Mouse (Mus musculus) activated CD4-positive, CD25-positive, alpha-beta regulatory T cell, adult 4 months (primary cell): ENCODE measurements at regions not wholly inside any gene's neighbourhood (a gene's known extent, or its start where the extent isn't known, plus 50 kb on each side); places are given as distances from the start of the nearest gene placed in this dataset.

Source experiments
- ATAC-seq: one replicate; pipeline ENCODE4 v1.8.0; 2017

DNA sequence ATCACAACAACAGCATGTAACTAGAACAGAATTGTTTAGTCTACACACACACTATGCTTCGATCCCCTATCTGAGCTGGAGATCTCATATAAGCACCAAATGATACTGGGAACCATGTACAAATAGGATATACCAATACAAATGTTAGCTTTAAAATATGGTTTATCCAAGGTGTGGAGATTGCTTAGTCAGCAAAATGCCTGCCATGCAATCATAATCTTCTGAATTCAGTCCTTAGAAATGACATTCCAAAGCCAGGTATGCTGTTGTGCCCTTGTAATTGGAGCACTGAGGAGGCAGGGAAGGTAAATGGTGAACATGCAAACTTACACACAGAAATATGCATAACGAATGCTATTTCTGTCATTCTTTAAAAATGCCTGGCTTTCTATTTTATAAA, 54.0 kb upstream of the Thsd7b start:
- ATAC-seq = no peak

- no peak for ATAC-seq
Measured at GRCm38 (mm10) chr1:129208806-129209205, 64.3 kb upstream of the Thsd7b start.

- no peak for ATAC-seq
Measured at GRCm38 (mm10) chr1:129208406-129208805, 64.7 kb upstream of the Thsd7b start.

GRCm38 (mm10) chr1:129207674-129208073, 65.4 kb upstream of the Thsd7b start:
- no peak for ATAC-seq

- ATAC-seq = no peak
Measured at GRCm38 (mm10) chr1:129180174-129180759, 92.8 kb upstream of the Thsd7b start.

DNA sequence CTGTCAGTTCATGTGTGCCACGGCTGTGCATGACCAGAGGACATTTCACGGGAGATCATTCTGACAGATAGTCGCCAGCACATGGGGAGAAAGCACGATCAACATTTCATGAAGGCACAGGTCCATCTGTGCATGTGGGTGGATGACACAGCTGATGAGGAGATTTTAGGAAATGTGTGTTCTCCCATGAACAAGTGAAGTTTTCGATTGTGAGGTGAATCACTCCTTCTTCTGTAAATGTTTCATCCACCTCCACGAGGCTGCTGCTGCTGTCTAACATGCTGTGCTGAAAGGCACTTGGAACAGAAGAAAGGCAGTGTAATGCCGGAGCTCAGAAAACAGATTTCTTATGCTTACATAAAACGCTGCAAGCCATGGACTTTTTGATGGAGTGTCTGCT, 103.2 kb upstream of the Thsd7b start:
- ATAC-seq = no peak

DNA sequence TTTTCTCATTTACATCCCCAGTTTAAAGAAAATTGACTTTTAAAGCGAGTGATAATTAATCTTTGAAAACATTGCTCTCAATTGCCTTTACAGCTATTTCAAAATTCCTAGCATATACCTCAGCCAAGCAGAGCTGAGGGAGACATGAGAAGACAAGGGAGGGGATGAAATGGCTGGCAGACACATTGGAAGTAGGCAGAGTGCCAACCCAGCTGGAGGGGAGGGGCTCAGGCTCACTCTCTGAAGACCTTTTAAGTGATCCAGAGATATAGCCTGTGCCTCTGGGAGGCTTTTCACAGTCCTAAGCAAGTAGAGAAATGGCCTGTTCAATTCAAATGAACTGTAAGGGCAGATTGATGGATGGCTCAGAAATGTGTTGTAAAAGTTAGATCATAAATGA, 122.5 kb upstream of the Thsd7b start:
- ATAC-seq = no peak

- no peak for ATAC-seq
Measured at GRCm38 (mm10) chr1:129148733-129149388, 124.2 kb upstream of the Thsd7b start.

GRCm38 (mm10) chr1:129146395-129147094, 126.6 kb upstream of the Thsd7b start:
- ATAC-seq = no peak

DNA sequence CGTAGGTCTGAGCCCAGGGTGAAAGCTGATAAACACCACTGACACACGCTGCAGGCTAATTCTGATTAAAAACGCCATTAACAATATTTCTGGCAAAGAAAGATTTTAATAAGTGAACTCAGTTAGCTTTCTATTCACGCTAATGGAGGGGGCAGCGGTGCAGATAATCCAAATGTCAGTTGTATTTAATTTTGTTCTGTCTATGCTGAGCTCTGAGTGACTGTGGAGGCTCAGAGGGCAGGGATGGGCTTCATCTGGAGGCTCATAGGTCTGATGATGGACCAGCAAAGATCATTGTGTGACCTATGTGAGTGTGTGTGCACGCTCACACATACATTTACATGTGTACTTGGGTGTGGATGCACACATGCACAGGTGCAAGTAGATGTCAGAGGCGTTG, 134.3 kb upstream of the Thsd7b start:
- ATAC-seq = no peak

DNA sequence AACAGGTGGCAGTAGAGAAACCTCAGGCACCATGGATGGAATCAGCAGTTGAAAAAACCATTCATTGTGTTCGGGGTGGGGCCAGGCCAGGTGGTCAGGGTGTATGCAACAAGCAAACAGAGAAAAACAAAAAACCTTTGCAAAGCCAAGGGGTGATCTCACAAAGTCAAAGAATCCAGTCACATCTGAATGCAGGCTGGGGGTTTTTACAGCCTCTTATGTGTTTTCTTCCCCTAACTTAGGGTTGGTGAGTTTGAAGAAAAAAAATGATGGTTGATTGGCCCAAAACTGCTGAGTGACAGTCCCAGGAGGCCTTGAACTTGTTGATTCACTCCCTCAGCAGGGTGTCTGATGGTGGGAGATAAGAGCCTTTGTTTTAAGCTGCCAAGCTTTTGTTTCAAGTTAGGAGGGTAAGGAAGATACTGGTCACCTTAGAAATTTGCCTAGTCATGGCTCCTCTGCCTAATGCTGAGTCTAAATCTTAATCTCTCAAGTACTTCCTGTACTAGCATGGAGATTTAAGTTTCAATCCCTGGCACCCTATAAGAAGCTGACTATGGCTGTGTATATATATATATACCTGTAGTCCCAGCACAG, 166.0 kb upstream of the Thsd7b start:
- no peak for ATAC-seq

- no peak for ATAC-seq
Measured at GRCm38 (mm10) chr1:129100997-129101396, 172.1 kb upstream of the Thsd7b start.

DNA sequence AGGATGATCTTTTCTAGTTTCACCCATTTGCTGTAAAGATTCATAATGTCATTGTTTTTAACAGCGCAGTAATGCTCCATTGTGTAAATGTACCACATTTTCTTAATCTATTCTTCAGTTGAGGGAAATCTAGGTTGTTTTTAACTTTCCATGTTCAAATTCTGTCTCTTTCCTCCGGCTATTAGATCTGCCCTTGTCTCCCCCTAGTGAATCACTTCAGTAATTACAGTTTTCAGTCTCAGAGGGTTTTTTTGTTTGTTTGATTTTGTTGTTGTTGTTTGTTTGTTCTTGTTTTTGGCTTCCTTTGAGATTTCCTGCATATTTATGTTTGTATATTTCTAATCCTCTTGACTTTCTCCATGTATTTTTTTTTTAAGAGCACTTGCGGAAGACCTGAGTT, 194.8 kb upstream of the Thsd7b start:
- no peak for ATAC-seq

DNA sequence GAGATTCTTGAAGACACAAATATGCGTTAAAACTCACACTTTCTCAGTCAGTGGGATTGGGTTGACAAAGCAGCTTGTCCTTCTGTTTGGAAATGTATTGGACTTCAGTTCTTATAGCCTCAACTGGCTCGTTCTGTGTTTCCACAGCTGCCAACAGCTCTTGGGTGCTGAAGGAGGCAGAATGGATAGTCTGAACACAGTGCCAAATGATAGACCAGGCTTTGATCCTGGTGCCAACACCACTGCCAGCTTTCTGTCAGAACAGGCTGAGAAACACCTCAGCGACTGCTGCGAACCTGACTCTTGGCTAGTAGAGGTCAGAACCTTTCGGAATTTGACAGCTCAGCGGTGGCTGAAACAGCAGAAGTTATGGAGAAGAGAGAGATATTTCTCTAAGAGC, 215.9 kb upstream of the Thsd7b start:
- no peak for ATAC-seq

GRCm38 (mm10) chr1:129055252-129055651, 217.8 kb upstream of the Thsd7b start:
- ATAC-seq = no peak

DNA sequence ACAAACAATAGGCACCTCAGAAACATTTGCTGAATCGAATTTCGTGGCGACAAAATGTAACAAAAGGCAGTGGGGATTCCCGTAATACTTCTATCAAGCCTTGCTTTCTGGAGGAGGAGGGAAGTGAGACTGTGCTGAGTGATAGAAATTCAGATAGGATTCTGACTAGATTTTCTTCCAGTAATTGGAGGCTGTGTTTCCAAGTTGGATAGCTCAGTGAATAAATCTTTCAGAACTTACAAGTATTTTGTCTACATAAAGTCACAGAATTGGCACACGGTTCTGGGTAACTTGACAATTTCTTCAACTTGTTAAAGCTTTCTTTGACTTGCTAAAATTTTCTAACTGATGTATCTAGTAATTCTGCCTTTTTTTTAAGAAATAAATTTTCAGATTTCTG, 239.4 kb upstream of the Thsd7b start:
- ATAC-seq = no peak

DNA sequence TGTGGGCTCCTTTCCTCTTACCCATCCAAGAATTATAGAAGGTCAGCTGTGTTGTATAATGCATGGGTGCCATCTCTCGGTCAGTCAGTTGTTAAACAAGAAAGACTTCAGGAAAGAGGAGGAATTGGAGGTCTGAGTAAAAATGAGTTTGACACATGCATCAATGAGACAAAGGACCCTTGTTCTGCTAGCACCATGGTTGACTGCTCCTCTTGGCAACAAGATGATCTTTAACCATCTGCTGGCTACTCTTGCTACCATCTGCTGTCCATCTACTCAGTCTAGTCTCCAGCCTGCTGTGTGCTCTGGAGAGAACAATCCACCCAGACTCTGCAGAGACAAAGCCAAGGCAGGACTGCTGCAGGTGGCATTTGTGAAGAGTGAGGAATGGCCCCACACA, 267.2 kb upstream of the Thsd7b start:
- no peak for ATAC-seq

- ATAC-seq = no peak
Measured at GRCm38 (mm10) chr1:129002286-129002685, 270.8 kb upstream of the Thsd7b start.

DNA sequence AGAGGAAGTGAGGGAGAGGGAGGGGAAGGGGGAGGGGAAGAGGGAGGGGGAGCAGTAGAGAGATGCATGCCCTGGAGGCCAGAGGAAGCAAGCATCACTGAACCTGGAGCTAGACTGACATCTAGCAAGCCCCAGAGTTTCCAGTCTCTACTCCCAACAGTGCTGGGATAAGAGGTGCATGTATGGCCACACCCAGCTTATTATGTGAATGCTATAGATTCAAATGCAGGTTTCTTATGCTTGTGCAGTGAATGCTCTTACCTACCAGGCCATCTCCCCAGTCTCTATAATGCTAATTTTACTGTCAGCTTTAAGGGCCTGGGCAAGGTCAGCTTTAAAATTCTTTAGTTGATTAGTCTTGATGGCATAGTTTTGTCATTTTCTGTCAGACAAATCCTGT, 271.3 kb upstream of the Thsd7b start:
- ATAC-seq = no peak

DNA sequence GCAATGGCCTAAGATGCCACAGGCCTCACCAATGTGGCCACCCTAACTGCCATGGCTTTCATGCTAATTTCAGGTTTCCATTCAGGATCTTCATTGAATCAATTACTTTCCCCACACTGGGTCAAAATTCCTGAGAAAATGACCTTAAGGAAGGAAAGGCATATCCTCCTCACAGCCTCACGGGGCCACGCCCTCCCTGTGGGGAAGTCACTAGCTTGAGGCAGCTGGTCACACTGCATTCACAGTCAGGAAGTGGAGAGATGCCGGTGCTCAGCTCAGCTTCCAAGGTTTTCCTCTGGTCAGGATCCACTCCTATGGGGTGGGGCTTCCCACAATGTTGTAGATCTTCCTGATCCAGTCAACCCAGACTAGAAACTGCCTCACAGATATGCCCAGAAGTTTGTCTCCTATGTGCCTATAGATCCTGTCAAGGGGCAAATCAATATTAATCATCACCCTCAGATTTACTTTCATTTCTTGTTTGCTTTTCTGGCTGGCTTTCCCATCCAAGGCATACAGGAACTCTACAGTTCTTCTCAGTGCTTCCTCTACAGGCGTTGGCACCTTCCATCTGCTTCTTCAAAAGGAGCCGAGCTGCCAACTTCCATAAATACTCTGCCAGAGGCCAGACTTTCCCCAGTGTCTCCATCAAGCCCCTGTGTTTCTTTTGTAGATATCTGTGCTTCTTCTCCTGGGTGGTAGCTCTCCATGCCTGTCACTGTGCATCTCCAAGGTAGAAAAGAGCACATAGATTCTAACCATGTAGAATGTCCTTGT, 273.2 kb upstream of the Thsd7b start:
- no peak for ATAC-seq

DNA sequence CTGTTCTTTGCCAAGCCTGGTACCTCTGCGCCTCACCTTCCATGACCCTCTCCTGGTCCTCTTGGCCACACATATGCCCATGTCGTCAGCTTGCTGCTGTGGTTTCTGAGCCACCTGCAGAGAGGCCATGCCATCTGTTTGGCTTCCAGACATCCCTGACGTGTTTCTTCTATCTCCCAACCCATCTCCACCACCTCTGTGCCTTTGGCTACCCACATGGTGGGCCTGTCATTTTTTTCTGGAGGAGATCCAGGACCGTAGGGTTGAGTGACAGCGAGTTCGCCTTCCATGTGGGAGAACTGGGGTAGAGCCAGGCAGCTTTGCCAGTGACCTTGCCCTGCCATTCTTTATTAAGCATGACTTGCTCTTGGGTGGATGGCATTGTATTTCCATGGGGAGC, 278.4 kb upstream of the Thsd7b start:
- no peak for ATAC-seq

DNA sequence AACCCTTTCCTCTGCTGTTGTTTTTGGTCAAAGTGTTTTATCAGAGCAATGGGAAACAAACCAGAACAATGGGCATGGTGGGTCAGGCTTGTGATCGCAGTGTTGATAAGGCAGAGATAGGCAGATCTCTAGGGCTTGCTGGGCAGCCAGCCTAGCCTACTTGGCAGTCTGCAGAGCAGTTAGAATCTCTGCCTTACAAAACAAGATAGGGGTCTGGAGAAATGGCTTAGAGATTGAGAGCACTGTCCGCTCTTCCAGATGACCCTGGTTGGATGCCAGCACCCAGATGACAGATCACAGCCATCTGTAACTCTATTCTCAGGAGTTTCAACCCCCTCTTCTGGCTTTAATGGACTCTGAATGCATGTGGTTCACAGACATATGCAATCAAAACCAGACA, 289.7 kb upstream of the Thsd7b start:
- ATAC-seq = no peak

GRCm38 (mm10) chr1:128975586-128975985, 297.5 kb upstream of the Thsd7b start:
- ATAC-seq = no peak
